Mouse (Mus musculus) limb, embryonic 13.5 days (tissue): Measurements from ENCODE around the gene Pa2g4. TPM values are rescaled to one million over a fixed set of nuclear protein-coding genes. Genes with fewer than 3 reads are reported as not detected.

Experiments
- ATAC-seq: fragments of 200-750 bp; cut with Nextera tagmentation; 2 replicates; pipeline ENCODE4 v1.8.0; 2017; ENCODE audit warnings: low read depth, moderate number of reproducible peaks, moderate TSS enrichment; ENCODE audit not compliant: low FRiP score
- H3K27ac ChIP-seq: fragments of 300-500 bp; sonication (generic); 2 replicates; pipeline ENCODE4 v1.5.1; 2015; ENCODE audit warnings: inconsistent platforms, mild to moderate bottlenecking, moderate library complexity
- H3K27me3 ChIP-seq: fragments of 300-500 bp; sonication (generic); 2 replicates; pipeline ENCODE4 v1.6.1; 2015; ENCODE audit warnings: mild to moderate bottlenecking, inconsistent platforms
- H3K36me3 ChIP-seq: fragments of 300-500 bp; sonication (generic); 2 replicates; pipeline ENCODE4 v1.6.1; 2015; ENCODE audit warnings: inconsistent platforms, mild to moderate bottlenecking, moderate library complexity
- H3K4me1 ChIP-seq: fragments of 300-500 bp; sonication (generic); 2 replicates; pipeline ENCODE4 v1.6.1; 2015; ENCODE audit warnings: inconsistent platforms
- H3K4me2 ChIP-seq: fragments of 300-500 bp; sonication (generic); replicated peaks from 2 replicates; pipeline ENCODE4 v1.6.1; 2015; ENCODE audit warnings: inconsistent platforms, mild to moderate bottlenecking, moderate library complexity
- H3K4me3 ChIP-seq: fragments of 300-500 bp; sonication (generic); 2 replicates; pipeline ENCODE4 v1.5.1; 2015; ENCODE audit warnings: moderate library complexity, mild to moderate bottlenecking, inconsistent platforms
- H3K9ac ChIP-seq: fragments of 300-500 bp; sonication (generic); 2 replicates; pipeline ENCODE4 v1.6.1; 2015; ENCODE audit warnings: mild to moderate bottlenecking, inconsistent platforms
- H3K9me3 ChIP-seq: fragments of 300-500 bp; sonication (generic); 2 replicates; pipeline ENCODE4 v1.6.1; 2016; ENCODE audit warnings: inconsistent platforms
- WGBS: fragments of 180-500 bp; shearing (Covaris S2); methylation state at CpG from one replicate; pipeline ENCODE4 v1.1.7; 2015; 5-methylcytosine and 5-hydroxymethylcytosine counted together
- polyA plus RNA-seq: library from polyadenylated mRNA; unstranded; fragments of >200 nt; fragmentation: Nextera tagmentation; extraction: Ambion mirVana; gene quantifications from 2 replicates; pipeline ENCODE4 v1.2.1, GENCODE M21; 2015

Gene Pa2g4
- polyA plus RNA-seq, 1 experiment from 2014 or later, result 198 TPM

DNA sequence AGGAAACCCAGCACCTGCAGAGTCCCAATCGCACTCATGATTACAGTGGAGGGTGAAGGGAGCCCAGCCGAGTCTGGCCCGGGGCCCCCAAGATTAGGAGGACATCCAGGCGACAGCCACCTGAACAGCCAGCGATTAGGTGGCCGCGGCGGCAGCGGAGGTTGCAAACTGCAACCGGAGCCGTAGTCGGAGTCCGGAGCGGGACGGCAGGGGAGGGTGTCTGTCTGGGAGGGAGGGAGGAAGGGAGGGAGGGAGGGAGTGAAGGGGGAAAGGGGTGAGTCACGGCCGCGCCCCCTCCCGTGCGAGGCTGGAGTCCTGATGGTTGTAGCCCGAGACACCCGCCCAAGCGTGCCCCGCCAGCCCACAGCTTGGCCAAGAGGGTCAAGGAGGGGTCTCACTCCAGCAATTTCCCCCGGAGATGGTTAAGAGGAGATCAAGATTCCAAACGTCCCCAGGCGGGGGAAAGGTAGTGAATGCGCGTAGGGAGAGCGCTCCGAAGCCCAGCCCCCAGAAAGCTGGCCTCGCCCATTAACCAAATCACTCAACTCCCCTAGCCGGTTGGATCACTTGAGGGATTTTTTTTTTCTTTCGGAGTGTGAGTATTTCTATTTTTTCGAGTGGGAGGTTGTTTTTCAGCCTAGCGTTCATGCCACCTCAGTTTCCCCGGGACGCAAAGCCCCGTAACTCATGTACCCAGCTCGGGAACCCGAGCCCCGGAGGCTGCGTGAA lies 23.8 kb upstream of the Pa2g4 start, which contains the start of gene Erbb3:
Erbb3 (minus strand) TSS at position 189 of the 729 bp plus-strand sequence.
- H3K4me3 ChIP-seq, result peak within 1 kb of the TSS; percentile 65
- peaks cover 37% of the 10 kb centered on the region for H3K4me1 ChIP-seq
- H3K9ac ChIP-seq, result peak within 1 kb of the TSS; percentile 66
- H3K9me3 ChIP-seq, result no peaks in the 10 kb centered on the region
- peaks cover 62% of the 10 kb centered on the region for H3K27me3 ChIP-seq
- WGBS, result under 1% methylated on average over 40 of the region's 43 CpGs
- H3K4me2 ChIP-seq, result peak within 1 kb of the TSS; percentile 99
- peak; percentile 48 for ATAC-seq
- H3K27ac ChIP-seq, result peak within 1 kb of the TSS; percentile 65; the same call in 1 of the 2 replicates
- no peaks in the 10 kb centered on the region for H3K36me3 ChIP-seq

GRCm38 (mm10) chr10:128588775-128589463 lies 23.1 kb upstream of the Pa2g4 start:
- H3K4me2 ChIP-seq, result peak overlapping the region; percentile 99
- H3K4me1 ChIP-seq, result peaks cover 44% of the 10 kb centered on the region
- no peaks in the 10 kb centered on the region for H3K9me3 ChIP-seq
- H3K27ac ChIP-seq, result peak overlapping the region; percentile 65; the same call in 1 of the 2 replicates
- H3K27me3 ChIP-seq, result peaks cover 69% of the 10 kb centered on the region
- H3K36me3 ChIP-seq, result no peaks in the 10 kb centered on the region
- peak overlapping the region; percentile 66 for H3K9ac ChIP-seq
- peak overlapping the region; percentile 65 for H3K4me3 ChIP-seq
- 1% methylated on average over 23 of the region's 23 CpGs for WGBS
- ATAC-seq, result peak; percentile 12; the same call in 1 of the 2 replicates

DNA sequence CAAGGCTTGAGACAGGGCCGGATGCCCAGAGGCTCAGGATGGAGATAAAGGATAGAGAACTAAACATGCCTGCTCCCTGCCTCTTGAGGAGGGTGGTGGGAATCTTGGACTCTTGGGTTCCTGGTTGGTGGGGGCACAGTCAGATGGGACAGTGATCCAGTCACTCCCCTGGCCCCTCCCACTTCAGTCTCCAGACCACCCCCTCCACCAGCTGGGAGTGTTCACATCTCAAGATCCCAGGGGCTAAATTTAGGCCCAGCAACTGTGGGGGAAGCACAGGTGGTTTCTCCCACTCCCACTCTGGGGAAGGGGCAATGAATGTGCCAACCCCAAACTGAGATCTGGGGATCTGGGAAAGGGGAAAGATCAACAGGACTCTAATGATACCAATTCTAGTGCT lies 22.3 kb upstream of the Pa2g4 start:
- Histone ChIP-seq H3K27me3 (peaks cover 77% of the 10 kb centered on the region), H3K9me3 (no peaks in the 10 kb centered on the region), H3K9ac (no peak overlapping the region; the same call in 1 of the 2 replicates), H3K4me3 (peak overlapping the region; percentile 65), H3K4me2 (peak overlapping the region; percentile 99), H3K27ac (0 out of 2 replicates have a peak overlapping the region, but pooled peaks have one; percentile 15), H3K4me1 (peaks cover 48% of the 10 kb centered on the region), H3K36me3 (no peaks in the 10 kb centered on the region)
- ATAC-seq, result no peak; the same call in 1 of the 2 replicates
- WGBS, result 47% methylated on average over 1 of the region's 1 CpGs

- Histone ChIP-seq H3K9me3 (no peaks in the 10 kb centered on the region), H3K4me1 (peaks cover 48% of the 10 kb centered on the region), H3K9ac (peak overlapping the region; percentile 5; the same call in 1 of the 2 replicates), H3K4me2 (peak overlapping the region; percentile 99), H3K27ac (peak overlapping the region; percentile 15; the same call in 1 of the 2 replicates), H3K27me3 (peaks cover 80% of the 10 kb centered on the region), H3K36me3 (no peaks in the 10 kb centered on the region), H3K4me3 (peak overlapping the region; percentile 65)
- WGBS, result 61% methylated on average over 8 of the region's 8 CpGs
- ATAC-seq, result no peak; the same call in 1 of the 2 replicates
Measured at GRCm38 (mm10) chr10:128587697-128588096, 21.9 kb upstream of the Pa2g4 start.

DNA sequence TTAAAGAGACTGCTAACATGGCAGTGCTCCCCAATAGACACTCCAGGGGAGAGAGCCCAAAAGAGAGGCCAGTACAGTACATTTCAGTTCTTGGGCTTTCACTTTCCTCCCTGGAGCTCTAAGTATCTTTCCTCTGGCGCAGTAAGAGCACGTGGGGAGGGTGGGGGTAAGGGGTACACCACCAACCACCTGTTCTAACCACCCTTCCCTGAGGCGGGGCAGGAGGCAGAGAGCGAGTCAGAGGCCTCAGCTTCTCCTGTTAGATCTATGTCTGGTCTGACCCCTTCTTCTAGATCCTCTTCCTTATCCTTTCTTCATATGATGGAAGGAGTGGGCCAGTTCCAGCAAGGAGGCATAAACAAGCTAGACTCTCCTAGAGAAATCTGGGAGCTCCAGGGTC lies 21.3 kb upstream of the Pa2g4 start:
- Histone ChIP-seq H3K36me3 (no peaks in the 10 kb centered on the region), H3K4me1 (peaks cover 48% of the 10 kb centered on the region), H3K9ac (peak overlapping the region; percentile 45; the same call in 1 of the 2 replicates), H3K4me3 (peak overlapping the region; percentile 65), H3K27me3 (peaks cover 80% of the 10 kb centered on the region), H3K4me2 (peak overlapping the region; percentile 99), H3K27ac (peak overlapping the region; percentile 55; the same call in 1 of the 2 replicates), H3K9me3 (no peaks in the 10 kb centered on the region)
- ATAC-seq, result no peak
- WGBS, result 35% methylated on average over 4 of the region's 4 CpGs

- H3K9me3 ChIP-seq, result no peaks in the 10 kb centered on the region
- ATAC-seq, result no peak
- peak overlapping the region; percentile 45; the same call in 1 of the 2 replicates for H3K9ac ChIP-seq
- peaks cover 80% of the 10 kb centered on the region for H3K27me3 ChIP-seq
- no peak overlapping the region for H3K4me3 ChIP-seq
- H3K36me3 ChIP-seq, result no peaks in the 10 kb centered on the region
- peak overlapping the region; percentile 99 for H3K4me2 ChIP-seq
- H3K4me1 ChIP-seq, result peaks cover 48% of the 10 kb centered on the region
- peak overlapping the region; percentile 55; the same call in 1 of the 2 replicates for H3K27ac ChIP-seq
- WGBS, result 19% methylated on average over 1 of the region's 1 CpGs
Measured at GRCm38 (mm10) chr10:128586546-128586945, 20.8 kb upstream of the Pa2g4 start.

- Histone ChIP-seq H3K4me3 (no peak overlapping the region), H3K36me3 (no peaks in the 10 kb centered on the region), H3K27ac (no peak overlapping the region), H3K4me2 (no peak overlapping the region), H3K9me3 (no peaks in the 10 kb centered on the region), H3K4me1 (peaks cover 41% of the 10 kb centered on the region), H3K27me3 (peaks cover 65% of the 10 kb centered on the region), H3K9ac (no peak overlapping the region)
- 6% methylated on average over 4 of the region's 4 CpGs for WGBS
- no peak for ATAC-seq
Measured at GRCm38 (mm10) chr10:128584386-128584785, 18.6 kb upstream of the Pa2g4 start.

DNA sequence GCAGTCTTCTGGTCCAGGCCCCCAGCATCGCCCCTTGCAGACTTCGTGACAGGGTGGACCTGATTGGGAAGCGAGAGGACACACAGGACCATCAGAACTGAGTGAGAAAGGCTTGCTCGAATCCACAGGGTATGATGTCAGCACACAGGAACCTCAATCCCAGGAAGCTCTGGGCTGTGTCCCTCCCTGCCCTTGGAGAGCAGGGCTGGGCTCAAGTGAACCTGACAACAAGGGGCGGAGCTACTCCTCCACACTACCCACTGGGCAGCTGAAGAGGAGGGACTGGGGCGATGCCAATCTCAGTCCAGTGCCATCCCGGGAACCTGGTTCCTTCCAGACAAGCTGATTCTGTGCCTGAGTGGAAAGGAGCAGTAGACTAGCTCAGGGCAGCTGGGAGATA lies 17.9 kb upstream of the Pa2g4 start:
- ATAC-seq, result no peak
- H3K4me3 ChIP-seq, result no peak overlapping the region

GRCm38 (mm10) chr10:128579731-128580130 lies 13.9 kb upstream of the Pa2g4 start:
- Histone ChIP-seq H3K27ac (no peak overlapping the region), H3K27me3 (peaks cover 18% of the 10 kb centered on the region), H3K9ac (no peak overlapping the region), H3K4me3 (no peak overlapping the region), H3K4me2 (no peak overlapping the region), H3K4me1 (peaks cover 11% of the 10 kb centered on the region), H3K36me3 (peaks cover 14% of the 10 kb centered on the region), H3K9me3 (peaks cover 3% of the 10 kb centered on the region; the same call in 1 of the 2 replicates)
- WGBS, result 66% methylated on average over 4 of the region's 4 CpGs
- no peak for ATAC-seq

More for the DNA sequence above, 17.9 kb upstream of the Pa2g4 start:
- 27% methylated on average over 7 of the region's 7 CpGs for whole genome bisulfite sequencing
- H3K27me3 ChIP-seq, result peaks cover 57% of the 10 kb centered on the region
- H3K9ac ChIP-seq, result 0 out of 2 replicates have a peak overlapping the region, but pooled peaks have one; percentile 13
- H3K9me3 ChIP-seq, result no peaks in the 10 kb centered on the region
- no peaks in the 10 kb centered on the region for H3K36me3 ChIP-seq
- no peak overlapping the region for H3K27ac ChIP-seq
- peaks cover 34% of the 10 kb centered on the region for H3K4me1 ChIP-seq
- H3K4me2 ChIP-seq, result no peak overlapping the region

GRCm38 (mm10) chr10:128579298-128579697 lies 13.5 kb upstream of the Pa2g4 start:
- no peak overlapping the region for H3K4me2 ChIP-seq
- ATAC-seq, result no peak
- no peak overlapping the region for H3K4me3 ChIP-seq
- H3K4me1 ChIP-seq, result peaks cover 8% of the 10 kb centered on the region
- H3K9me3 ChIP-seq, result peaks cover 3% of the 10 kb centered on the region; the same call in 1 of the 2 replicates
- no peak overlapping the region for H3K27ac ChIP-seq
- WGBS, result 88% methylated on average over 3 of the region's 3 CpGs
- peaks cover 14% of the 10 kb centered on the region for H3K27me3 ChIP-seq
- H3K9ac ChIP-seq, result no peak overlapping the region
- H3K36me3 ChIP-seq, result peaks cover 14% of the 10 kb centered on the region

- Histone ChIP-seq H3K9ac (no peak overlapping the region), H3K27me3 (peaks cover 4% of the 10 kb centered on the region; the same call in 1 of the 2 replicates), H3K36me3 (peaks cover 14% of the 10 kb centered on the region), H3K4me3 (no peak overlapping the region), H3K27ac (no peak overlapping the region), H3K9me3 (peaks cover 3% of the 10 kb centered on the region; the same call in 1 of the 2 replicates), H3K4me1 (no peaks in the 10 kb centered on the region), H3K4me2 (no peak overlapping the region)
- WGBS, result 73% methylated on average over 11 of the region's 11 CpGs
- no peak for ATAC-seq
Measured at GRCm38 (mm10) chr10:128578330-128578729, 12.5 kb upstream of the Pa2g4 start.

DNA sequence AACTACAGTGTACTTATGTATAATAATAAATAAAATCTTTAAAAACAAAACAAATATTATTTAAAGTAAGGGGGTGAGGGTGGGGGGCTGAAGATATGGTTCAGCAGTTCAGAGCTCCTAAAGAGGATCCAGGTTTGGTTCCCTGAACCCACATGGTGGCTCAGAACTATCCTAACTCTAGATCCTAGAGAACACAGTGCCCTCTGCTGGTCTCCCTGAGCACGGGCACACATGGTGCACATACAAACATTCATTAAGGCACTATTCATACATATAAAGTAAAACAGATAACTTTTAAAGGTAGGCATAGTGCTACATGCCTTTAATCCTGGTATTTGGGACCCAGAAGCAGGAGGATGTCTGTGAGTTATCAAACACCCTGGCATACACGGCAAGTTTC lies 9.3 kb upstream of the Pa2g4 start:
- Histone ChIP-seq H3K27ac (no peak overlapping the region), H3K9ac (no peak overlapping the region), H3K4me1 (no peaks in the 10 kb centered on the region), H3K4me2 (no peak overlapping the region), H3K36me3 (peaks cover 14% of the 10 kb centered on the region), H3K4me3 (no peak overlapping the region), H3K27me3 (no peaks in the 10 kb centered on the region), H3K9me3 (peaks cover 3% of the 10 kb centered on the region; the same call in 1 of the 2 replicates)
- WGBS, result 90% methylated on average over 2 of the region's 2 CpGs
- ATAC-seq, result no peak
